Mouse (Mus musculus) mature B cell (primary cell): ENCODE measurements around the gene Kcnk3.

Source experiments
- in situ Hi-C: fragments of 300-500 bp; cut with MboI; formaldehyde crosslinking; loops from 2 replicates; pipeline ENCODE4 v1.14.3; 2019

Gene Kcnk3

GRCm38 (mm10) chr5:30614221-30614620, 26.3 kb downstream of the Kcnk3 start:
- in situ Hi-C loops: no loop called here

GRCm38 (mm10) chr5:30615416-30615815, 27.4 kb downstream of the Kcnk3 start:
- in situ Hi-C loops: no loop called here

- in situ Hi-C loops: no loop called here
Observed at GRCm38 (mm10) chr5:30615819-30616218, 27.8 kb downstream of the Kcnk3 start.

GRCm38 (mm10) chr5:30616644-30617043, 28.7 kb downstream of the Kcnk3 start:
- in situ Hi-C loops: no loop called here

GRCm38 (mm10) chr5:30617357-30617756, 29.4 kb downstream of the Kcnk3 start:
- in situ Hi-C loops: no loop called here

GRCm38 (mm10) chr5:30617851-30618250, 29.9 kb downstream of the Kcnk3 start:
- in situ Hi-C loops: no loop called here

GRCm38 (mm10) chr5:30618376-30619003, 30.5 kb downstream of the Kcnk3 start:
- in situ Hi-C loops: no loop called here

- in situ Hi-C loops: no loop called here
Observed at GRCm38 (mm10) chr5:30619211-30619610, 31.2 kb downstream of the Kcnk3 start.

GRCm38 (mm10) chr5:30620567-30620966, 32.6 kb downstream of the Kcnk3 start:
- in situ Hi-C loops: no loop called here

GRCm38 (mm10) chr5:30621211-30621790, 33.3 kb downstream of the Kcnk3 start:
- in situ Hi-C loops: no loop called here

GRCm38 (mm10) chr5:30621844-30622176, 33.8 kb downstream of the Kcnk3 start:
- in situ Hi-C loops: no loop called here

GRCm38 (mm10) chr5:30622177-30622840, 34.3 kb downstream of the Kcnk3 start:
- in situ Hi-C loops: no loop called here

- in situ Hi-C loops: no loop called here
Observed at GRCm38 (mm10) chr5:30622841-30623185, 34.8 kb downstream of the Kcnk3 start.

- in situ Hi-C loops: no loop called here
Observed at GRCm38 (mm10) chr5:30623380-30623779, 35.4 kb downstream of the Kcnk3 start.

- in situ Hi-C loops: no loop called here
Observed at GRCm38 (mm10) chr5:30624311-30624710, 36.3 kb downstream of the Kcnk3 start.

- in situ Hi-C loops: no loop called here
Observed at GRCm38 (mm10) chr5:30624908-30625307, 36.9 kb downstream of the Kcnk3 start.

- in situ Hi-C loops: no loop called here
Observed at GRCm38 (mm10) chr5:30625379-30625778, 37.4 kb downstream of the Kcnk3 start.

- in situ Hi-C loops: no loop called here
Observed at GRCm38 (mm10) chr5:30626331-30627105, 38.5 kb downstream of the Kcnk3 start.

- in situ Hi-C loops: no loop called here
Observed at GRCm38 (mm10) chr5:30628511-30628910, 40.5 kb downstream of the Kcnk3 start.

GRCm38 (mm10) chr5:30630401-30630800, 42.4 kb downstream of the Kcnk3 start:
- in situ Hi-C loops: no loop called here

GRCm38 (mm10) chr5:30632134-30632533, 44.2 kb downstream of the Kcnk3 start:
- in situ Hi-C loops: no loop called here

- in situ Hi-C loops: no loop called here
Observed at GRCm38 (mm10) chr5:30636994-30637393, 49.0 kb downstream of the Kcnk3 start.

GRCm38 (mm10) chr5:30638041-30638440, 50.1 kb downstream of the Kcnk3 start:
- in situ Hi-C loops: no loop called here
